Mouse (Mus musculus) brain, embryonic 14.5 days (tissue): Measurements from ENCODE around the gene Trim25.

Experiments used
- CTCF ChIP-seq: fragments of 200-500 bp; IDR thresholded peaks from 2 replicates; pipeline ENCODE4 v1.5.1; 2012; ENCODE audit warnings: inconsistent platforms, mild to moderate bottlenecking, moderate library complexity, borderline replicate concordance; ENCODE audit not compliant: insufficient read depth, insufficient read length; ENCODE audit errors: extremely low read depth
- POLR2A ChIP-seq: fragments of 200-500 bp; IDR thresholded peaks from 2 replicates; pipeline ENCODE4 v1.6.1; 2012; ENCODE audit warnings: mild to moderate bottlenecking, inconsistent platforms, borderline replicate concordance; ENCODE audit not compliant: poor library complexity, insufficient read depth, insufficient read length, severe bottlenecking; ENCODE audit errors: extremely low read depth

GRCm38 (mm10) chr11:89001569-89001968 lies 2.4 kb downstream of the Trim25 start:
- TF ChIP-seq POLR2A (no peak), CTCF (no peak)
